8 mouse cellular contexts compared by ENCODE assay signal in the genomic region with DNA sequence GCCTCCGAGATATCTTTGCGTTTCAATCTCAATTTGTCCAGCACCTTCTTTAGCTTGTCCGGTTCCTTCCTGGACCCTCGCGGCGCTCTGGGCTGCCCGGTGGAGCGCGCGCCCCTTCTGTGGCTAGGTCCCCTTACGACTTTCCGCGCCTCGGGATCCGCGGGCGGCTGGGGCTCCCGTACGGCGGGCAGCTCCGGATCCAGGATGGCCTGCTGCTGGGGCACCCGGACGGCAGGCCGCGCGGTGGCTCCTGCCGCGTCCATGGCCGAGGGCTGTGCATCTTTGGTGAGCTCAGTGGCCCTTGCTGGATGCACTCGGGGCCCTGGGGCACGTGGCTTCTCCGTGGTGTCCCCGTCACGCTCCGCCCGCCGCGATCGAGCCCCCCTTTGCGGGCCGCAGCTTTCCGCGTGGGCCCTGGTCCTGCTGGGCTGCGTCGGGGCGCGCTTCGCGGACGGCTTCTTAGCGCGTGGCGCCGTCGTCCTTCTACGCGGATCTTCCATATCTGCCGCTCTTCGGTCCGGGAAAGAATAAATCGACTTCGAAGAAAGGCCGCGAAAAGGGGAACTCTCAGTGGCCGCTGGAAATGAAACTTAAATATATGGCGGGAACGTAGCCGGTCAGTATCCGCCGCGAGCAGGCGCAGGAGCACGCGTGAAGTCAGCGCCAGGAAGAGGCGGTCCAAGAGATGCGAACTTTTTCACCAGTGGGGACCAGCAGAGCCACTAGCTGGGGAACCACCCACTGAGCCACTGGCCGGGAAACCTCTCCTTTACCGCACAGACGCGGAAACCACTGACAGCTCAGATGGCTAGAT. TPM values are rescaled to one million over a fixed set of nuclear protein-coding genes. Genes with fewer than 3 reads are reported as not detected.
DNase-seq lines count a peak whose midpoint lies in the region; ATAC-seq lines count a peak whose summit lies in the region.

TSS of gene Cgas (minus strand) at position 659 of the 814 bp plus-strand sequence.

- H3K36me3 ChIP-seq in liver, embryonic 12.5 days = no peaks in the 10 kb centered on the region
- no peaks in the 10 kb centered on the region for H3K36me3 ChIP-seq in stomach, embryonic 14.5 days (ENCODE audit: control insufficient read depth, insufficient read depth, low read length)

- peaks cover 83% of the 10 kb centered on the region for H3K27me3 ChIP-seq in liver, embryonic 12.5 days (replicated peaks)
- H3K27me3 ChIP-seq in stomach, embryonic 14.5 days (ENCODE audit: control insufficient read depth, insufficient read depth, low read length) = peaks cover 22% of the 10 kb centered on the region; the same call in 1 of the 2 replicates

- H3K4me3 ChIP-seq in liver, embryonic 12.5 days = peak within 1 kb of the TSS; percentile 53
- H3K4me3 ChIP-seq in stomach, embryonic 14.5 days (ENCODE audit: low read depth, low read length) = peak within 1 kb of the TSS; percentile 54

- H3K9ac ChIP-seq in liver, embryonic 12.5 days = peak within 1 kb of the TSS; percentile 42
- H3K9ac ChIP-seq in stomach, embryonic 14.5 days (replicated peaks; ENCODE audit: low read depth, low read length) = peak within 1 kb of the TSS; percentile 45; the same call in 1 of the 2 replicates

- no peaks in the 10 kb centered on the region for H3K9me3 ChIP-seq in liver, embryonic 12.5 days (replicated peaks)
- no peaks in the 10 kb centered on the region for H3K9me3 ChIP-seq in stomach, embryonic 14.5 days (ENCODE audit: control insufficient read depth, low read depth, low read length)

- peak within 1 kb of the TSS; percentile 73 for H3K4me2 ChIP-seq in liver, embryonic 12.5 days
- H3K4me2 ChIP-seq in stomach, embryonic 14.5 days (replicated peaks; ENCODE audit: low read depth, low read length) = peak within 1 kb of the TSS; percentile 87

- DNase-seq in cerebellum, postnatal 10 days = peak; percentile 26 to 32
- no peak for DNase-seq in cerebellum, adult 8-10 months
- DNase-seq in embryo, embryonic 9.5 days (ENCODE audit: extremely low spot score) = peak; percentile 51
- DNase-seq in heart, adult 18-20 months = peak; percentile 86 to 91
- DNase-seq in kidney, adult 11 months = peak; percentile 57

- ATAC-seq in liver, embryonic 12.5 days = peak; percentile 38
- ATAC-seq in monocyte, adult 5-6 weeks (replicated peaks; ENCODE audit: insufficient number of reproducible peaks, low FRiP score, low TSS enrichment, poor library complexity, severe bottlenecking) = peak; percentile 97
- peak; percentile 66; the same call in 1 of the 2 replicates for ATAC-seq in stomach, embryonic 14.5 days (ENCODE audit: insufficient number of reproducible peaks, insufficient read depth, low FRiP score, low read depth)

- H3K4me1 ChIP-seq in liver, embryonic 12.5 days = peaks cover 23% of the 10 kb centered on the region
- H3K4me1 ChIP-seq in stomach, embryonic 14.5 days (ENCODE audit: control insufficient read depth, insufficient read depth, low read length) = peaks cover 2% of the 10 kb centered on the region; the same call in 1 of the 2 replicates

- H3K27ac ChIP-seq in liver, embryonic 12.5 days = no peak within 1 kb of the TSS
- H3K27ac ChIP-seq in stomach, embryonic 14.5 days (ENCODE audit: low read length) = no peak within 1 kb of the TSS

- 3% methylated on average over 81 of the region's 81 CpGs for WGBS in liver, embryonic 12.5 days (ENCODE audit: insufficient replicate concordance)
- under 1% methylated on average over 81 of the region's 81 CpGs for WGBS in stomach, embryonic 14.5 days

RNA-seq across cellular contexts. Expression of gene Cgas, which starts in this region (rescaled TPM):
- total RNA-seq in heart, adult 18-20 months (2021) = under 1 TPM; 0.39 to 0.42 TPM
- polyA plus RNA-seq in liver, embryonic 12.5 days (2016; fragmentation: Nextera tagmentation; extraction: Ambion mirVana) = 1.4 and 1.5 TPM in 2 replicates
- 5.0 to 10.2 TPM (median 6.5 TPM) in 3 replicates for total RNA-seq in monocyte, adult 5-6 weeks (2017)
- polyA plus RNA-seq in stomach, embryonic 14.5 days (2014; fragmentation: Nextera tagmentation; extraction: Ambion mirVana) = 2.7 and 3.3 TPM in 2 replicates

Comparison
In these comparisons a context has a peak if more than half of its experiments do, and no peak if none do; other contexts are left out.
1. Peak in DNase-seq in heart, adult 18-20 months; RNA of the gene not detected or under 1 TPM.
2. ATAC-seq: peak in every context shown above with its lines; median percentile 97 in monocyte, adult 5-6 weeks; 66 in stomach, embryonic 14.5 days; 38 in liver, embryonic 12.5 days.